Mouse (Mus musculus): ENCODE results near the gene B020031M17Rik. TPM values are rescaled to one million over a fixed set of nuclear protein-coding genes. Genes with fewer than 3 reads are reported as not detected.
"Not testable (repeated sequence)": the region's sequence is repeated elsewhere in the genome, so short reads cannot be mapped to it uniquely, and the experiment has no call there.

Gene B020031M17Rik
- not detected in 2 replicates for polyA plus RNA-seq (2012; rRNA removed)

- not testable (repeated sequence) for DNase-seq (ENCODE audit: low read depth)
These were observed at the start of gene B020031M17Rik for GRCm38 (mm10) chr13:119950706-119951105. Gene B020031M17Rik, minus strand, starts transcription at chr13:119950806.

GRCm38 (mm10) chr13:119999215-119999614 is 48.6 kb upstream of the B020031M17Rik start:
- DNase-seq (ENCODE audit: low read depth) = not testable (repeated sequence)

DNA sequence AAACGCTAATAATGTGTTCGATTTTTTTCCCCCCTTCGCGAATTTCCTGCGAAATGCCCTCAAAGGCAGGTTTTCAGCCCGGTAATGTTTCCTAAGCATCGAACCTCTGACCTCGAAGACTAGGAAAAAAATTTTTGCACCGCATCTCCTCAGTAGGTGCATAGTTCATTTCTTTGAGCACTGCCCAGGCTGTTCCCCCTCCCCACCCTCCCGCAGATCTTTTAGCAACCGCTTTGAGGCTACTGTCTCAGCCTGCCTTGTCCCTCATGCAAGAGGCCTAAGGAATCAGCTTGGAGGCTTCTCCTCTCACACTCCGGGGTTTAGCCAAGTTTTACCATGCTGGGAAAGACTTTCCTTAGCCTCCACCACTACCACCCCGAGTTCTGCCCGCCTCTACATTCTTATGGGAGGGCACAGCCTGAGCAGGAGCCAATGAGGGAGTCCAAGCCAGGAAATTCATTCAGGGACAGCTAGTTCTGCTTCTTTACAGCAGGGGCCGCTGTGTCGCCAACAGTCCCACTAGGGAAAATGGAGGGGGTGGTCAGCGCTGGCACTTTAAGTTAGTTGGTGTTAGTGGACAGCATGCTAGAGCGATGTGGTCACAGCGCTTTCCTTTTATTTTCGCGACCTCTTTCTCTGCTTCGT is 48.0 kb upstream of the B020031M17Rik start:
- not testable (repeated sequence) for DNase-seq (ENCODE audit: low read depth)

DNA sequence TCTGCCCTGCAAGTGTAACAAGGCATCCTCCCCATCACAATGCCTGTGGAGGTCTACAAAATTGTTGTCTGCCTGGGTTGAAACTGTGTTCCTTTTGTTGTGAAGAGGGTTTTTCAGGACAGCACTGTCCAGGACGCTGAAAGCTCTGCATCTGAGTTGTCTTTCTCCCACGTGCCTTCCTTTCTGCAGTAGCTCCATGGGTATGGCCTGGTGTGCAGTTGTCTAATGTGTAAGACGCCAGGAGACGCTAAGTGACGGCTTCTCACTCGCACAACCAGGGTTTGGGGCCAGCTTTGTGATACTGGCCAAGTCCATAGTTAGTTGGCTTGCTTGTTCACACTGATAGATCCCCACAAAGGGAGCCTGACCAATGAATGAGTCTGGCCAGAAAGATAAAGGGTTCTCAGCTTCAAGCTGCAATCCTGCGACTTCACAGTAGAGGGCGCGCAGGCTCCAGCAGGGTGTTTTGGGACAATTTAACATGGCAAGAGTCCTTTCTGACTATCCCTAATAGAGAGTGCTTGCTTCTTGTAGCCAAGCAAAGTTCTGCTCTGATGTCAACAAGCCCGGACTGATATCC is 41.4 kb upstream of the B020031M17Rik start:
- not testable (repeated sequence) for DNase-seq (ENCODE audit: low read depth)

GRCm38 (mm10) chr13:119991264-119991663 is 40.7 kb upstream of the B020031M17Rik start:
- not testable (repeated sequence) for DNase-seq (ENCODE audit: low read depth)

DNA sequence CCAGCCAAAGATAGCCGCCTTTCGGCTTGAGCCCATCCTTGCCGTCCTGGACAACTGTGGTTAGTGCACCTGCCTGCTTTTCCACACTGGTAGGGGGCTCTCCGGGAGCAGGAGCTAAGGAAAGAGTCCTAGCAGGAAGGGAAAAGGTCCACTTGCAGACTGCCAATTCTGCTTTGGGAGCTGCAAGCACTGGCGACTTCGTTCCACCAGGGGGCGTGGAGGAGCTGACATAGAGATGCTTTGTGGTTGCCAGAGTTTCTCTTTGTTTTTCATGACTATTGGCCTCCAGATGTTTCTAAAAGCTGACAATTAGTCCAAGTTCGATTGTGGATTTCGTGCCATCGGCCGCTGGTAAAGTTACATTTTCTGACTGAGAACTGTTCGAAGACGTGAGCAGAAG is 18.6 kb upstream of the B020031M17Rik start:
- DNase-seq (ENCODE audit: low read depth) = not testable (repeated sequence)

GRCm38 (mm10) chr13:119968193-119968592 is 17.6 kb upstream of the B020031M17Rik start:
- DNase-seq (ENCODE audit: low read depth) = not testable (repeated sequence)

GRCm38 (mm10) chr13:119965968-119966367 is 15.4 kb upstream of the B020031M17Rik start:
- not testable (repeated sequence) for DNase-seq (ENCODE audit: low read depth)

- DNase-seq (ENCODE audit: low read depth) = not testable (repeated sequence)
These were observed 14.8 kb upstream of the B020031M17Rik start for GRCm38 (mm10) chr13:119965302-119965952.

DNA sequence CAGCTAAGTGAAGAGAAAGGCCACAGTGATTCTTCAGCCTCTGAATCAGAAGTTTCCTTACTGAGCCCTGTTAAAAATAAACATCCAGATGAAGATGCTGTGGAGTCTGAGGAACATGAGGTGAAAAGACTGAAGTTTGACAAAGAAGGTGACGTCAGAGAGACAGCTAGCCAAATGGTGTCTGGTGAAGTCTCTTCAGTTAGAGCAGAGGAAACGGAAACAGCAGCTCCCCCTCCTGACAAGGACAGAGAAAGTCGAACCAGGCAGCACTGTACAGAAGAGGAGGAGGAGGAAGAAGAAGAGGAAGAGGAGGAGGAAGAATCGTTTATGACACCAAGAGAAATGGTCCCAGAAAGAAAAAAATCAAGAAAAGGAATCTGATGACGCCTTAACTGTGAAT is 12.2 kb upstream of the B020031M17Rik start:
- not testable (repeated sequence) for DNase-seq (ENCODE audit: low read depth)

DNA sequence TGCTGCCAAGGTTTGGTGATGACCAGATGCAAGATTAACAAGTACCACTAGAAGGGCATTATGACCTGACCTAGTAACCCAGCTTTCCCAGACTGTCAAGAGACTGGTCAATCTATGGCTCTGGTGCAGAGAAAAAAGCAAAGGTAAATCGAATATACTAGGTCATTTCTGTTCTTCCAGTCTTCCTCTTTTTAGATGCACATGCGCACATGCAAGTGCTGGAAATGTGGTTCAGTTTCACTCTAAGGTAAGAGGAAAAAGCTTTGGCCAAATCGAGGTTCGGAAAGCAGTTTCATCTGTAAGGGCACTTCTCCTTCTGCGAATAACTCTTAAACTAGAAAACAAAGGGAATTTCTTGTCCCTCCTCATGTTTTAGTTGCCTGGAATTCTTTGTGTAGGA is 5.0 kb upstream of the B020031M17Rik start:
- not testable (repeated sequence) for DNase-seq (ENCODE audit: low read depth)

GRCm38 (mm10) chr13:119955089-119955488 is 4.5 kb upstream of the B020031M17Rik start:
- not testable (repeated sequence) for DNase-seq (ENCODE audit: low read depth)

DNA sequence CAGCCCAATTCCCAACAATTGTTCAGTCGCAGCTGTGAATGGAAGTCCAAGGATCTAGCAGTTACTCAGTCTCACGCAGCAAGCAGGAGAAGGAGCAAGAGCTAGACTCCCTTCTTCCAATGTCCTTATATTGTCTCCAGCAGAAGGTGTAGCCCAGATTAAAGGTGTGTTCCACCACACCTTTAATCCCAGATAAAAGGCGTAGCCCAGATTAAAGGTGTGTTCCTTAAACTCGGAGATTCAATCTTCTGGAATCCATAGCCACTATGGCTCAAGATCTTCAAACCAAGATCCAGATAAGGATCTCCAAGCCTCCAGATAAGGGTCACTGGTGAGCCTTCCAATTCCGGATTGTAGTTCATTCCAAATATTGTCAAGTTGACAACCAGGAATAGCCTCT is 21.4 kb downstream of the B020031M17Rik start, which contains the start of gene Gm21761:
Gm21761 (minus strand) TSS at position 101 of the 400 bp plus-strand sequence.
- not testable (repeated sequence) for DNase-seq (ENCODE audit: low read depth)

DNA sequence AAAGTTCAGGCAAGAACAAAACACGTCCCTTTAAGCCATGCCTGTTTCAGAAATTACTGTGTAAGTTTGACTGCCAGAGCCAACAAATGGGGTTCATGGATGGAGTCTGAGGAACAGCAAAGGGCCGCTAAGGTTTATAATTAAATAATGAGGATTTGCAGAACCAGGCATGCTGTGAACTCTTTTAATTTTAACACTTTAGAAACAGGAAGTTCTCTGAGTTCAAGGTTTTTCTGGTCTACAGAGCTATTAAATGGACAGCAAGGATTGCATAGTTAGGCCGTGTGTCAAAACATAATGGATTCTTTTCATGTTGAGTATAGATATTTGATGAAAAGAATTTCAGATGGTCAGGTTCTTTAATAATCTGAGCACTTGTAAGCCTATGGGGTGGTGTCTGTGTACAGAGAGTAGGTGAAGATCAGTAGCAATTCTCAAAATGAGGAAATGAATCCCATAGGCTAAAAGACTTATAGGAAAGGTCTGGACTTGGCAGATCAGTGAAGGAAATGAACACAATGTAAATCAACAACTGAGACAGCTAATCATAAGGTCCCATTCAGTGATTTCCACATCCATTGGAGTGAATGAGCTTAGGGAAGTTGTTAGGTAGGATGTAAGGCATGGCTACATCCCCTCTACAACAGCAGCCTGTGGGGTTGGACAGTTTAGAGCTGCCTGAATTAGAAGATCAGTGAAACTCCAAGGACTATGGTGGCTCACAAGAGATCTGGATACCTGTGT is 25.8 kb downstream of the B020031M17Rik start:
- DNase-seq (ENCODE audit: low read depth) = not testable (repeated sequence)

DNA sequence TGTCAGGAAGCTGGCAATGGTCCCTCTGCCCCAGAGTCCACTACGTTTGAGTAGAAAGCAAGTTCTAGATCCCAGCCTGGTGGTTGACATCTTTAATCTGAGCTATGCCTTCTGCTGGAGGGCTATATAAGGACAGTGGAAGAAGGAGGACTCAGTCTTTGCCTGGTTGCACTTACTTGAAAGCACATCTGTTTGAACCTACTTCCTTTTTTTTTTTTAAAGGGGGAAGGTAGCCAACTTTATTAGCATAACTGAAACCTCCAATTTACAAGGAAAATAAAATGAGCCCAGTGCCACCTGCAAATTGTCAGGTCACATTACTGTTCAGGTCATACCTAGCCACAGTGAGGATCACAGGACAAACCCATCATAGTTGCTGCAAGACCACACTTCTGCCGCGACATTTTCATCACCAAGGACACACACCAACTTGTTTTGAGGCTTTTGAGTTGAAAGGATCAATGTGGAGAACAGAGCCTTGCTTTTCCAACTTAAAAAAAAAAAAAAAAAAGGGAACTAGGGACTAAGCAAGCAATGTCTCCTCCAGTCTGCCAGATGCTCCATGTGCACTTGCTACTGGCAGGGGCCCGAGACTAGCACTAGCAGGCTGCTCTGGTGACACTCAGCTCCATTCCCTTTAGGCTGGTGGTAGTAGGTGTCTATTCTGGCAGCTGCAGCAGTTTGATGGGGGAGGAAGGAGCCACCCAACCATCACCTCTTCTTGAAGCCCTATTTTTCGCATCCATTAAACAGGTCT is 33.5 kb downstream of the B020031M17Rik start:
- DNase-seq (ENCODE audit: low read depth) = not testable (repeated sequence)

DNA sequence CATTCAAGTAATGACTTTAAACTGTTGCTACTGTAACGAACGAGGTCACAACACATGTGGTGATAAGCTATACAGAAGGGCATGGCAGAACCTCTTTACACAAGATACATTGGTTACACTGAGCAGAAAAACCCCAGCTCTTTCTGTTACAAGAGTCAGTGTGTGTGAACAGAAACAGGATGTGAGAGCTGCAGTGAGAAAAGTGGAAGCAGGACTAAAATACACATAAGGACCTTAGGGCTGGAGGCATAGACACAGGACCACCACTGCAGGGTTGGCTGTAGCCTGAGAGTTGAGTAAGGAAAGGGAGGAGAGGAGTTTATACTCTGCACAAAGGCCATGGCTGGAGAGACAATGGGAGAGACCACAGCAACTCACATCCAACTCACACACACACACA is 34.2 kb downstream of the B020031M17Rik start:
- DNase-seq (ENCODE audit: low read depth) = not testable (repeated sequence)

Other genes with a start within 250 kb of the B020031M17Rik start
- gene Nim1k, start 194.9 kb downstream of the B020031M17Rik start, polyA plus RNA-seq (2012; rRNA removed) = 0.51 and 0.57 TPM in 2 replicates
- 7.6 and 8.8 TPM in 2 replicates for gene Zfp131, start 159.9 kb downstream of the B020031M17Rik start, polyA plus RNA-seq (2012; rRNA removed)
- gene AF067063, start 120.6 kb downstream of the B020031M17Rik start, polyA plus RNA-seq (2012; rRNA removed) = not detected in 2 replicates
- gene D13Ertd608e, start 114.8 kb downstream of the B020031M17Rik start, polyA plus RNA-seq (2012; rRNA removed) = not detected in 2 replicates
- gene Tcstv1, start 56.0 kb downstream of the B020031M17Rik start, polyA plus RNA-seq (2012; rRNA removed) = not detected in 2 replicates
- gene Gm21761, start 21.5 kb downstream of the B020031M17Rik start, polyA plus RNA-seq (2012; rRNA removed) = not detected in 2 replicates
- not detected in 2 replicates for gene Gm36079, start 76.2 kb upstream of the B020031M17Rik start, polyA plus RNA-seq (2012; rRNA removed)
- 2.3 and 2.4 TPM in 2 replicates for gene Gm21188, start 101.4 kb upstream of the B020031M17Rik start, polyA plus RNA-seq (2012; rRNA removed)
- not detected in 2 replicates for gene Gm20767, start 189.4 kb upstream of the B020031M17Rik start, polyA plus RNA-seq (2012; rRNA removed)
- not detected in 2 replicates for gene Gm21818, start 221.6 kb upstream of the B020031M17Rik start, polyA plus RNA-seq (2012; rRNA removed)